Mouse (Mus musculus): ENCODE measurements around the gene Klhl2.

Gene Klhl2

GRCm38 (mm10) chr8:64829921-64830320, 19.9 kb downstream of the Klhl2 start:
- no peak for DNase-seq (ENCODE audit: low spot score)

- no peak for DNase-seq (ENCODE audit: low spot score)
Observed at GRCm38 (mm10) chr8:64829391-64829790, 20.4 kb downstream of the Klhl2 start.

- no peak for DNase-seq (ENCODE audit: low spot score)
Observed at GRCm38 (mm10) chr8:64828466-64828865, 21.4 kb downstream of the Klhl2 start.

DNA sequence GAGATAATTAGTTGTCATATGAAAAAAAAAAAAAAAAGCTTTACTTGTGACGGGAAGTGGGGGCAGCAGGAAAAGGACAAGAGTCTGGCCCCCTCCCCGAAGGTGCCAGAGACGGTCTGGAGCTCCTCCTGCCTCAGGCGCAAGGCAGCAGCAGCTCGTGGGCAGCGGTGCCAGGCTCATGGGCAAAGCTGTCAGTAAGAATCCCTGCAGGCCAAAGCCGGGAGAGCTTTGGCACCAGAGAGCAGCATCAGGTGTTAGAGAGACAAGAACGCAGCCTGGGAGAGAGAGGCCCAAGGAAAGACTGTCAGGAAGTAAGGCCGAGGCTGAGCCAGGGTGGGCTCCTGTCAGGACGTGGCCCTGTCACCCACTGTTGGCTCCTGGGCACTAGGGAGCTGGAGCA, 22.5 kb downstream of the Klhl2 start:
- no peak for DNase-seq (ENCODE audit: low spot score)

DNA sequence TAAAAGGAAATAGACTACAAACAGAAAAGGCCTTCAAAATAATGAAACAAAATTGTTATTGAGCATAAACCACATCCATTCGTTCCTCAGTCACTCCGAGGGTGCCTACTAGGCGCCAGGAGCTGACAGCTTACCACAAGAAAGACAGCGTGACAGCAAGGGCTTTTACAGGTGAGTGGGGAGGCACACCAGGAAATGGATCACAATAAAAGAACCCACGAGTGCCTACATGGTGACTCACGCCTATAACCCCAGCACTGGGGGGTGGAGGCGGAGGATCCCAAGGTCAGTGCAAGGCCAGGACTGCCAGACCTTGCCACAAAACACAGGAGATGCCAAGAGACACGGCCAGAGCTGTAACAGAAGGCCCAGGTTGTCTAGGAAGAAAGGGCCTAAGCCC, 23.4 kb downstream of the Klhl2 start:
- DNase-seq (ENCODE audit: low spot score): no peak

GRCm38 (mm10) chr8:64823905-64824304, 25.9 kb downstream of the Klhl2 start:
- no peak for DNase-seq (ENCODE audit: low spot score)

DNA sequence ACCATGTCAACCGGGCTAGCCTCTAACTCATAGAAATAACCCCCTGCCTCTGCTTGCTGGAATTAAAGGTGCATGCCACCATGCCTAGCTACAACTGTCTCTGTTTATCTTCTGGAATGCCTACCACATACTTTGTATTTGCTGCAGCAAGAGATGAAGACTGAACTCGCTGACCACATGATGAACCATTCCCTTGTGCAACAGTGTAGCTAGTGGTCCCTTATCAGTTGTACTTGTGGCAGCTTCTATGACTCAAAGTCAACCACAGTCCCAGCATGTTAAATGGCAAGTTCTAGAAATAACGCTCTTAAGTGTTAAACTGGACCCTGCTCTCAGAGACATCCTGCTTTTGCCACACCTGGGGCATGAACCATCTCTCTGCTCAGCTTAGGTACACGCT, 28.9 kb downstream of the Klhl2 start:
- DNase-seq (ENCODE audit: low spot score): no peak

- no peak for DNase-seq (ENCODE audit: low spot score)
Observed at GRCm38 (mm10) chr8:64811790-64812189, 38.0 kb downstream of the Klhl2 start.

- DNase-seq (ENCODE audit: low spot score): no peak
Observed at GRCm38 (mm10) chr8:64811083-64811482, 38.7 kb downstream of the Klhl2 start.

- no peak for DNase-seq (ENCODE audit: low spot score)
Observed at GRCm38 (mm10) chr8:64806558-64806957, 43.3 kb downstream of the Klhl2 start.

DNA sequence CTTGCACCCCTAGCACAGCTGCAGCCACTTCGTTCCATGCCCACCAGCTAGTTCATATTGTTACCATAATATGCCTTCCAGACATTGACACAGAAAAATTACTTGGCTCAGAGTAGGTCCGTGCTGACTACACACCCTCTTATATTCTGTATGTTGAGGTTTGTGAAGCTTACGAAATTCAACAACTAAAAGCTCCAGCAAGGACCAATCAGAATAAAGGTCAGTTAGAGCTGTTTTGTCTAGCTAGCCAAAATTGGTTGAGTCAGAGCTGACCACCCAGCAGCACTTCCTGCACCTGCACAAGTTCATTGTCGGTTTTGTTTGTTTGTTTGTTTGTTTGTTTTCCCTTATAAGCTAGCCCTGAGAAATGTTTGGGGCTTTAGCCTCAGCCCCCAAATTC, 44.8 kb downstream of the Klhl2 start:
- DNase-seq (ENCODE audit: low spot score): no peak

DNA sequence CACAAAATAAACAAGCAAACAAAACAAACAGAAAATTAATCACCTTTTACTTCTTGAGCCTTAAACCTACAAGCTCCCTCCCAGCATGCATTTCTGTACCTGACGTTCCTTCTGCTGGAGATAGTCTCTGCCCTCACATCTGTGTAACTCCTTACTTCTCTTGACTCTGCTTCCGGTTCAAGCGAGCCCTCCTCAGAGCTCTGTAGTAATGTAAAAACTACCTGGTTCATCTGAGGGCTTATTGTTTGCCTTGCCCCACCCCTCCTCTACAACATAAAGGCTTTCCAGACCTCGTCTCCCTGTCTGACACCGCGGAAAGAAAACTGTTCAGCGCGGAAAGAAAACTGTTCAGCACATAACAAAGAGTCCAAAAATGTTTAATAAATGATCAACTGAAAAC, 50.5 kb downstream of the Klhl2 start:
- no peak for DNase-seq (ENCODE audit: low spot score)

GRCm38 (mm10) chr8:64798503-64798902, 51.3 kb downstream of the Klhl2 start:
- DNase-seq (ENCODE audit: low spot score): no peak

DNA sequence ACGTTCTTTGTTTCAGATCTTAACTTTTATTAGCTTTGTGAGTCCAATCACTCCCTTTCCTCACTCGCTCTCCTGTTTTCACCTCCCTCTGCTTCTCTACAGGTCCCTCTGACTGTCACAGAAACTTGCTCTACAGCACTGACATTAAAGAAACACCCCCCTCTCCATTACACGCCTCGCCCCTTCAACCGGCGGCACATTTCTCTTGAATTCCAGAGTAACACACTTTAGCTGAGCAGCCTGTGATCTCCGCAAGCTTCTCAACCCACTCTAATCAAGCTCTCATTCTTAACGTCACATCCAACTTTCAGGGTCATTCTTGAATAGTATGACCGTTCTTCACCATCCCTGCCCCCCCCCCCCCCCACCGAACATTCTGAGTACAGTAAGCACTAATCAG, 52.1 kb downstream of the Klhl2 start:
- DNase-seq (ENCODE audit: low spot score): no peak

DNA sequence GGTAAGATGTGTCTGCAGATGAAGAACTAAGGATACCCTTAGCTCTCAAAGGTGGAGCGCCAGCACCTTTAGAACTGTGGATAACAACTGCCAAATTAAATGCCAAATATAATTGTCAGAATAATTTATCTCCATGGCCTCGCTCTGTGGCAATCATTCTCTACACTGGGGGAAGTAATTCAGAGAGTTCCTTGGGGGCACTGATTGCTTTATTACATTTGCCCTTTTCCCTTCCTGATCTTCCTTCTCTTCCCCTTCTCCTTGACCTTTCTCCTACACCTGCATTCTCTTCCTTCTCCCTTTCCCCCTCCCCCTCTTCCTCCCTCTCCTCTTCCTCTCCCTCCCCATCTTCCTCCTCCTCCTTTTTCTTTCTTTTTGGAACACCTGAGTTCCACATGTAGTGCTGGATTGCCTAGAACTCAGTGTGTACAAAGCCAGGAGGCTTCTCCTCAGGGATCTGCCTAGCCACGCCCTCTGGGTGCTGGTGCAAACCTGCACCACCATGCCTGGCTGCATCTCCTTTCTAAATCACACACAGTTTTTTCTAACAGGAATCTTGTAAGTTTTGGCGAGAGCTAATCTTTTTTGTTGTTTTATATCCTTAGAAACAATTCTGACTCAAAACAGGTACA, 58.5 kb downstream of the Klhl2 start:
- no peak for DNase-seq (ENCODE audit: low spot score)

DNA sequence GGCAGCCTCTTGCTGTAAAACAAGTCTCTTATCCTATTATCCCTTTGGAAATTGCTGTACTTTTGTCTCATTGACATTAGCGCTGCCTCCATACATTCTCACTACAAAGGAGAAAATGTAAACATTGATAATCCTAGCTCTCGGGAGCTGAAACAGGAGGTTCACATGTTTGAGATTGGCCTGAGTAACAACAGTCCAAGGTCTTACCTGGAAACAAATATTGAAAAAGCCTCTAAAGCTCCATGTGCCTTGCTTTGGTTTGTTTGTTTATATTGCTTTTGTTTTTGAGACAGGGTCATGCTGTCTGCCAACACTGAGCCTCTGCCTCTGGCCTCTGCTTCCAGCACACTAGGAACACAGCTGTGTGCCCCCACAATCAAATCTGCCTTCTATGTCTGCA, 59.4 kb downstream of the Klhl2 start:
- DNase-seq (ENCODE audit: low spot score): no peak

DNA sequence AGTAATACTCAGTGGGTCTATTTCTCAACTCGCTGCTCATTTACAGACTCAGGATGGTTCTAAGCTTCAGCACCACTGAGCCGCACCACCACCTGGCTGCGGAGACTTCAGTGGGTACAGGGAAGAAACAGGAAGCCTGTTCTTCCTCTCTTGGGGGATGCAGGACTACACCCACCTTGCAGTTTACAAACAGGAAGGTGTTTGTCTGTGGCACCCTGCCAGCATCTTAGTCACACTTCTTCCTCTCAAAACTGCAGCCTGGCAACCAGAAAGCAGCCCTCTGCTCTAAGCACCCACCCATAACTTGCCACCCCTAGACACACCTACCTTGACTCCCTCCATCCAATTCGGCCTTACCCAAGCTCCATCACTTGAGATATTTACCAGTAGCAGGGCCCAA, 61.1 kb downstream of the Klhl2 start:
- peak; percentile 21 for DNase-seq (ENCODE audit: low spot score)

GRCm38 (mm10) chr8:64786801-64787200, 63.0 kb downstream of the Klhl2 start:
- DNase-seq (ENCODE audit: low spot score): no peak

GRCm38 (mm10) chr8:64784235-64784634, 65.6 kb downstream of the Klhl2 start:
- DNase-seq (ENCODE audit: low spot score): no peak

DNA sequence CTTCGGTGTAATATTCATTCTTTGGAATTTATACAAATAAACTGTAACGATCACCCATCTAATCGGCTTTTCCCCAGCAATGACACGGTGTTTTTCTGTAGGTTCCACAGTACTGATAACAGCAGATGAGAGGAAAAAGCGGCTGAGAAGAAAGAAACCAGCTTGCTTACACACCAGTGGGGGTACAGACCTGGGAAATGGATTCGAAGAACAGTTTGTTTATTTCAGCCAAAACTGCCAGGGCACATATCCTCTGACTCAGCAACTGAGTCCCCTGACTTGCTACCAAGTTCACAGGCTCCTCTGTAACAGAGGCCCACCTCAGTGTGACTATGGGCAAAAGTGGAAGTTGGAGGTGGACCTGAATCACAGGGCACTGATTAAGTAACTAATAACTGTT, 67.9 kb downstream of the Klhl2 start:
- DNase-seq (ENCODE audit: low spot score): no peak

GRCm38 (mm10) chr8:64777925-64778324, 71.9 kb downstream of the Klhl2 start:
- DNase-seq (ENCODE audit: low spot score): no peak

- no peak for DNase-seq (ENCODE audit: low spot score)
Observed at GRCm38 (mm10) chr8:64774136-64774535, 75.7 kb downstream of the Klhl2 start.

DNA sequence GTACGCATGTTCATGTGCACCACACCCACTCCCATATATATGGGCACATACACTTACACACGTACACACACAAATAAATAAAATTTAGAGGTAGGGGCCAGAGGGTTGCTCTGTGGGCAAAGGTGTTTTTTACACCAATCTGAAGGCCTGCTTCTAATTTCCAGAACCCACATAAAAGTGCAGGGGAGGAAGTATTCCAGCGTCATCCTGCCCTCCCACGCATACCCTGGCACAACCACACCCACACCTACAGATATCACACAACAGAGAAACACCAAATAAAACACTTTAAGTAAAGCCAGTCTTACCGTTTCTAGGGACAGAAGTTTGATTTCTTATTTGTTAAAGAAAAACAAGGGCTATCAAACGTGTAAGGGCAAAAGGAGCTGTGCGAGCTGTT, 79.0 kb downstream of the Klhl2 start:
- no peak for DNase-seq (ENCODE audit: low spot score)

- DNase-seq (ENCODE audit: low spot score): no peak
Observed at GRCm38 (mm10) chr8:64769586-64769985, 80.2 kb downstream of the Klhl2 start.

GRCm38 (mm10) chr8:64768645-64769044, 81.2 kb downstream of the Klhl2 start:
- no peak for DNase-seq (ENCODE audit: low spot score)
